Mouse (Mus musculus) spleen, adult 2 months (tissue): ENCODE measurements around the gene Maged2.

Experiments
- CTCF ChIP-seq: fragments of 200-500 bp; IDR thresholded peaks from 2 replicates; pipeline ENCODE4 v1.5.1; 2011; ENCODE audit warnings: mild to moderate bottlenecking, inconsistent platforms; ENCODE audit not compliant: insufficient read depth, insufficient read length, insufficient replicate concordance; ENCODE audit errors: extremely low read depth
- POLR2A ChIP-seq: fragments of 200-500 bp; IDR thresholded peaks from 2 replicates; pipeline ENCODE4 v1.6.1; 2011; ENCODE audit warnings: low read depth, low read length, inconsistent platforms

- TF ChIP-seq CTCF (no peak), POLR2A (no peak)
These were observed 544 bp downstream of the Maged2 start for GRCm38 (mm10) chrX:150813464-150814138.
